Comparison of ENCODE assay signal across 10 mouse cellular contexts in the genomic region with DNA sequence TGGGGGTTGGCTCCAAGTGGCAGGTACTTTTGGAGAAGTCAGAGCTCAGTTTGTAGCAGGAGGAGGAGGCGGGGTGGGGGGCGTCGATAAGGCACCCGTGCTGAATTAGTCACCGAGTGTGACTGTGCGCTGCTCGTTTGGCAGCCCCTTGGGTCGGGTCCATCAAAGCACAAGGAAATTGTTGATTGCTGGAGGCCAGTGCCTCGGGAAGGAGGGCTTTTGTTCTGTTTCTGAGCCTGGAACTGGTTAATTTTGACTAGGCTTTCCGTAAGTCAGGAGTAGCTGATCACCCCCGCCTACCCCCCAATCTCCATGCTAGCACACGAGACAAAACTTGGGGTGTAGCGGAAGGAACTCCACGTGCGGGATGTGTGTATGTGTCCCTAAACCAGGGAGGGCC. TPM values are rescaled to one million over a fixed set of nuclear protein-coding genes. Genes with fewer than 3 reads are reported as not detected.
DNase-seq lines count a peak whose midpoint lies in the region; ATAC-seq and TF ChIP-seq lines count a peak whose summit lies in the region.
"Had no signal": no experiment of that assay in that cellular context is flagged by ENCODE, and none has a peak within 500 bp of the region (broad histone marks: within the 10 kb centered on the region; RNA-seq: fewer than 3 reads in every experiment).

No protein-coding gene starts in this region.

- no peak overlapping the region for H3K9ac ChIP-seq in embryonic facial prominence, embryonic 15.5 days
- H3K9ac ChIP-seq in hindbrain, embryonic 14.5 days = peak overlapping the region; percentile 72
- peak overlapping the region; percentile 44; the same call in 1 of the 2 replicates for H3K9ac ChIP-seq in midbrain, postnatal 0 days (replicated peaks; ENCODE audit: low read length, poor library complexity, severe bottlenecking)

- ATAC-seq in embryonic facial prominence, embryonic 15.5 days (ENCODE audit: insufficient number of reproducible peaks, low FRiP score, low TSS enrichment, low read depth) = peak; percentile 9; the same call in 1 of the 2 replicates
- ATAC-seq in hindbrain, embryonic 14.5 days (ENCODE audit: low FRiP score) = peak; percentile 18
- peak; percentile 20; the same call in 1 of the 2 replicates for ATAC-seq in midbrain, postnatal 0 days (ENCODE audit: low FRiP score)
- no peak for ATAC-seq in erythroblast, adult 5-6 weeks (replicated peaks; ENCODE audit: low FRiP score, poor library complexity, severe bottlenecking)
- no peak for ATAC-seq in megakaryocyte progenitor cell, adult 5-6 weeks (replicated peaks; ENCODE audit: poor library complexity)
- ATAC-seq: activated CD4-positive, CD25-positive, alpha-beta regulatory T cell, adult 4 months had no signal

- H3K4me1 ChIP-seq in embryonic facial prominence, embryonic 15.5 days = peaks cover 30% of the 10 kb centered on the region
- peaks cover 17% of the 10 kb centered on the region for H3K4me1 ChIP-seq in hindbrain, embryonic 14.5 days (replicated peaks; ENCODE audit: control insufficient read depth, insufficient read depth, low read length)
- no peaks in the 10 kb centered on the region for H3K4me1 ChIP-seq in midbrain, postnatal 0 days (ENCODE audit: insufficient read depth, low read length)

- H3K36me3 ChIP-seq in embryonic facial prominence, embryonic 15.5 days = no peaks in the 10 kb centered on the region
- no peaks in the 10 kb centered on the region for H3K36me3 ChIP-seq in hindbrain, embryonic 14.5 days (replicated peaks; ENCODE audit: control insufficient read depth, insufficient read depth)
- H3K36me3 ChIP-seq in midbrain, postnatal 0 days (ENCODE audit: insufficient read depth, low read length) = no peaks in the 10 kb centered on the region

- 0% methylated on average over 15 of the region's 15 CpGs for WGBS in embryonic facial prominence, embryonic 15.5 days
- under 1% methylated on average over 15 of the region's 15 CpGs for WGBS in hindbrain, embryonic 14.5 days
- WGBS in midbrain, postnatal 0 days = 0% methylated on average over 14 of the region's 15 CpGs

- intact Hi-C loops in left cerebral cortex, adult 2 months (cut with DNase I) = loop anchor here (2.0 to 5.0 kb wide), 2 partner anchors 42 to 254 kb away; a partner anchor contains a TSS
- intact Hi-C loops in left cerebral cortex, postnatal 36 days (cut with DNase I) = loop anchor here (5.0 kb wide), 1 partner anchor 44 kb away; no protein-coding TSS in a partner anchor

- peak overlapping the region; percentile 49 for H3K4me3 ChIP-seq in left cerebral cortex, adult 2 months
- peak overlapping the region; percentile 47 for H3K4me3 ChIP-seq in embryonic facial prominence, embryonic 15.5 days (replicated peaks)
- H3K4me3 ChIP-seq in hindbrain, embryonic 14.5 days (replicated peaks; ENCODE audit: low read length) = peak overlapping the region; percentile 55
- peak overlapping the region; percentile 47 for H3K4me3 ChIP-seq in midbrain, postnatal 0 days (ENCODE audit: low read depth, low read length)

- DNase-seq in left cerebral cortex, adult 2 months (ENCODE audit: extremely low spot score in 1 of 2, low spot score in 2 of 2) = no peak
- no peak for DNase-seq in left cerebral cortex, postnatal 36 days (ENCODE audit: low spot score in 2 of 2)
- DNase-seq in hindbrain, embryonic 14.5 days (ENCODE audit: low spot score) = peak; percentile 42
- peak; percentile 43 for DNase-seq in midbrain, postnatal 0 days (ENCODE audit: low spot score)
- DNase-seq in spleen, adult 18-20 months = no peak

- no peak for TF ChIP-seq CTCF in left cerebral cortex, adult 2 months (IDR thresholded peaks at IDR 0.05)
- no peak for TF ChIP-seq CTCF in midbrain, postnatal 0 days (IDR thresholded peaks at IDR 0.05)

- no peak overlapping the region for H3K27ac ChIP-seq in left cerebral cortex, adult 2 months
- H3K27ac ChIP-seq in embryonic facial prominence, embryonic 15.5 days (replicated peaks) = no peak overlapping the region
- H3K27ac ChIP-seq in hindbrain, embryonic 14.5 days = peak overlapping the region; percentile 90
- 0 out of 2 replicates have a peak overlapping the region, but pooled peaks have one; percentile 51 for H3K27ac ChIP-seq in midbrain, postnatal 0 days (ENCODE audit: low read depth, low read length)

- H3K9me3 ChIP-seq in embryonic facial prominence, embryonic 15.5 days (replicated peaks) = no peaks in the 10 kb centered on the region
- no peaks in the 10 kb centered on the region for H3K9me3 ChIP-seq in hindbrain, embryonic 14.5 days (ENCODE audit: control insufficient read depth, low read length)
- no peaks in the 10 kb centered on the region for H3K9me3 ChIP-seq in midbrain, postnatal 0 days (ENCODE audit: low read length)
- H3K9me3 ChIP-seq: megakaryocyte, embryonic 14.5 days had no signal

- peaks cover 65% of the 10 kb centered on the region for H3K27me3 ChIP-seq in embryonic facial prominence, embryonic 15.5 days
- peaks cover 15% of the 10 kb centered on the region; the same call in 1 of the 2 replicates for H3K27me3 ChIP-seq in hindbrain, embryonic 14.5 days (ENCODE audit: control insufficient read depth, insufficient read depth, low read length)
- H3K27me3 ChIP-seq in midbrain, postnatal 0 days (ENCODE audit: insufficient read depth, low read length) = peaks cover 3% of the 10 kb centered on the region; the same call in 1 of the 2 replicates

- H3K4me2 ChIP-seq in embryonic facial prominence, embryonic 15.5 days (replicated peaks) = peak overlapping the region; percentile 85
- H3K4me2 ChIP-seq in hindbrain, embryonic 14.5 days (replicated peaks) = peak overlapping the region; percentile 90
- H3K4me2 ChIP-seq in midbrain, postnatal 0 days (ENCODE audit: low read depth, low read length, poor library complexity, severe bottlenecking) = peak overlapping the region; percentile 93

RNA-seq across cellular contexts. Expression of a gene that starts 0.5 kb away (rescaled TPM):
- 10 to 100 TPM; 28.0 to 33.8 TPM for total RNA-seq in left cerebral cortex, adult 2 months (2021)
- total RNA-seq in left cerebral cortex, postnatal 36 days (2021) = 10 to 100 TPM; 21.3 to 34.5 TPM
- polyA plus RNA-seq in embryonic facial prominence, embryonic 15.5 days (2015; fragmentation: Nextera tagmentation; extraction: Ambion mirVana) = 2.0 and 2.6 TPM in 2 replicates
- 50.2 and 55.7 TPM in 2 replicates for polyA plus RNA-seq in hindbrain, embryonic 14.5 days (2014; fragmentation: Nextera tagmentation; extraction: Ambion mirVana)
- total RNA-seq in midbrain, postnatal 0 days (2014; rRNA removed) = 24.3 and 25.7 TPM in 2 replicates
- polyA plus RNA-seq in midbrain, postnatal 0 days (2015; fragmentation: Nextera tagmentation; extraction: Ambion mirVana) = 7.8 and 7.9 TPM in 2 replicates
- total RNA-seq in erythroblast, adult 5-6 weeks (2015; ENCODE audit: low replicate concordance) = 0.21 TPM in 1 of 2 replicates, not detected in the other
- total RNA-seq in erythroblast, adult 5-6 weeks (2017; ENCODE audit: low replicate concordance) = 0.09 and 0.14 TPM in 2 replicates
- total RNA-seq in megakaryocyte progenitor cell, adult 5-6 weeks (2015) = not detected in 2 replicates
- total RNA-seq in megakaryocyte progenitor cell, adult 5-6 weeks (2017) = 0.14 TPM in 1 of 2 replicates, not detected in the other

RNA-seq across cellular contexts. Expression of a gene that starts 51.0 kb away (rescaled TPM):
- total RNA-seq in left cerebral cortex, adult 2 months (2021) = not detected
- not detected for total RNA-seq in left cerebral cortex, postnatal 36 days (2021)
- 0.27 TPM in 1 of 2 replicates, not detected in the other for polyA plus RNA-seq in embryonic facial prominence, embryonic 15.5 days (2015; fragmentation: Nextera tagmentation; extraction: Ambion mirVana)
- 0.26 and 0.63 TPM in 2 replicates for polyA plus RNA-seq in hindbrain, embryonic 14.5 days (2014; fragmentation: Nextera tagmentation; extraction: Ambion mirVana)
- not detected in 2 replicates for total RNA-seq in midbrain, postnatal 0 days (2014; rRNA removed)
- not detected in 2 replicates for polyA plus RNA-seq in midbrain, postnatal 0 days (2015; fragmentation: Nextera tagmentation; extraction: Ambion mirVana)
- total RNA-seq in erythroblast, adult 5-6 weeks (2015; ENCODE audit: low replicate concordance) = not detected in 2 replicates
- not detected in 2 replicates for total RNA-seq in erythroblast, adult 5-6 weeks (2017; ENCODE audit: low replicate concordance)
- total RNA-seq in megakaryocyte progenitor cell, adult 5-6 weeks (2015) = not detected in 2 replicates
- total RNA-seq in megakaryocyte progenitor cell, adult 5-6 weeks (2017) = not detected in 2 replicates
- polyA plus RNA-seq: activated CD4-positive, CD25-positive, alpha-beta regulatory T cell, adult 4 months had no signal

RNA-seq across cellular contexts. Expression of a gene that starts 51.7 kb away (rescaled TPM):
- 10 to 100 TPM; 25.2 to 27.1 TPM for total RNA-seq in left cerebral cortex, adult 2 months (2021)
- 10 to 100 TPM; 27.9 to 28.5 TPM for total RNA-seq in left cerebral cortex, postnatal 36 days (2021)
- 18.0 and 24.5 TPM in 2 replicates for polyA plus RNA-seq in embryonic facial prominence, embryonic 15.5 days (2015; fragmentation: Nextera tagmentation; extraction: Ambion mirVana)
- polyA plus RNA-seq in hindbrain, embryonic 14.5 days (2014; fragmentation: Nextera tagmentation; extraction: Ambion mirVana) = 22.0 and 27.0 TPM in 2 replicates
- total RNA-seq in midbrain, postnatal 0 days (2014; rRNA removed) = 2.0 and 4.5 TPM in 2 replicates
- 10.0 and 11.3 TPM in 2 replicates for polyA plus RNA-seq in midbrain, postnatal 0 days (2015; fragmentation: Nextera tagmentation; extraction: Ambion mirVana)
- 5.4 and 15.6 TPM in 2 replicates for total RNA-seq in erythroblast, adult 5-6 weeks (2015; ENCODE audit: low replicate concordance)
- total RNA-seq in erythroblast, adult 5-6 weeks (2017; ENCODE audit: low replicate concordance) = 7.4 TPM in 1 of 2 replicates, not detected in the other
- total RNA-seq in megakaryocyte progenitor cell, adult 5-6 weeks (2015) = 3.4 and 6.7 TPM in 2 replicates
- total RNA-seq in megakaryocyte progenitor cell, adult 5-6 weeks (2017) = 7.2 and 11.6 TPM in 2 replicates

Comparison
In these comparisons a context has a peak if more than half of its experiments do, and no peak if none do; other contexts are left out.
1. DNase-seq: peak in hindbrain, embryonic 14.5 days (single experiment) and midbrain, postnatal 0 days (single experiment); none in left cerebral cortex, adult 2 months (0 of 2), left cerebral cortex, postnatal 36 days (0 of 2) and spleen, adult 18-20 months (0 of 2).
2. H3K27ac ChIP-seq: peak in hindbrain, embryonic 14.5 days (single experiment) and midbrain, postnatal 0 days (single experiment); none in left cerebral cortex, adult 2 months (single experiment) and embryonic facial prominence, embryonic 15.5 days (single experiment).
3. ATAC-seq: peak in embryonic facial prominence, embryonic 15.5 days (single experiment), hindbrain, embryonic 14.5 days (single experiment) and midbrain, postnatal 0 days (single experiment); none in erythroblast, adult 5-6 weeks (single experiment) and megakaryocyte progenitor cell, adult 5-6 weeks (single experiment).
4. RNA of a gene that starts 0.5 kb away (total RNA-seq): 21.3 to 34.5 TPM in left cerebral cortex, postnatal 36 days, 28.0 to 33.8 TPM in left cerebral cortex, adult 2 months and 24.3 to 25.7 TPM in midbrain, postnatal 0 days; 0.09 to 0.21 TPM in erythroblast, adult 5-6 weeks and 0.14 TPM in megakaryocyte progenitor cell, adult 5-6 weeks; every median in the first group is over 10 times any median in the second.
5. Peak in every context shown above with its lines, with median percentiles within 50 percentile points of each other: H3K4me3 ChIP-seq and H3K4me2 ChIP-seq.